Mouse (Mus musculus) cerebral cortex, adult 2 months (tissue): Measurements from ENCODE around the gene Slc35c1.

ENCODE experiments used
- WGBS: fragments of 180-500 bp; shearing (Covaris S2); methylation state at CpG from one replicate; pipeline ENCODE4 v1.1.7; 2018; 5-methylcytosine and 5-hydroxymethylcytosine counted together

The Slc35c1 gene

DNA sequence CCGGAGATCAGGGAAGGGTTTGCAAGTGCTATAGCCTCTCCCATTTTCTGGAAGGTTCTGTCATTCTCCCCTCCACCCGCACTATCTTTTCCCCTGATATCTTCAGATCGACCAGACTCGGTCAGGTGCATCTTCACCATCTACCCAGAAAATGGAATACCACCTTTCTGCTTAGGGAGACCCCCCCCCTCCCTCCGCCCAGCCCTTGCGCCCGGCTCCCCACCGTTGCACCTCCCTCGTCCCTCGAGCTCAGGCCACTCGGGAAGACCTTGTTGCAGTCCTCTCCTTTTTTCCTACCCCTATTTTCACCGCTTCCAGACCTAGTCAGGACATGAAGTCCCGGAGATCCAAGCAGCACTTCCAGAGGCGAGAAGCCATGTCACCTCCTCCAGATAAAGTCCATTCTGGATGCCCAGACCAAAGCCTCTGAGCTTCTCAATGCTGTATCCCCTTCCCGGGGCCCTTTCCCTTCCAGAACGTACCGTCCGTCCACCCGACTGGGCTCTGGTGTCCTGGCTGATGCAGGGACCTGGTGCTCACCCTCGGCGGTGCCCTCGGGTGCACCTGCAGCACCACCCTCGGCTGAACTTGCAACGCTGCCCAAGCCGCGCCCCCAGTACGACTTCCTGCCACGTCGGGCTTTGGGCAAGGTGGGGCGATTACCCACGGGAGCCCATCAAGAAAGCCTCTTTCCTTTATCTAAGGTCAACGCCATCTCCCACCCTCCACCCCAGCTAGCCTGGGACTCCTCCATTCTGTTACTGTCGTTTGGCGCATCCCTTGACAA, at the start of gene Slc35c1:
Gene Slc35c1 (minus strand): TSS at position 618 of the 787 bp plus-strand sequence.
- 3% methylated on average over 34 of the region's 34 CpGs for WGBS

DNA sequence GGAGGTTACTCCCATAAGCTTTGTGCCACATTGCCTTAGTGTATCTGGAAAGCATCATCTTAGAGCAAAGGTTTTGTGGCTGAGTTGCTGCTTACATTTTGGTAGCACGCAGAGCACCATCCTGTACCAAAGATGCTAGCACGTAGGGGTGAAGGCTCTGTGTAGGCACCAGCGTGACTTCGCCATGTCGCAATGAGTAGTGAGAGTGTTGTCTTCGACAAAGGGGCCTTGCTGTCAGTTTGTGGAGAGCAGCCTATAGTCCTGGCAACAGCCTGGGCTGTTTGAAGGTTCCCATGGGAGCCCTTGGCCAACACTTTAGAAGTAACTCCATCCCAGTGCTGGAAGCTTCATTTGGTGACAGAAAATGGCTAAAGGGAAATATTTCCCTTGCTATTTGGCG, 45.0 kb upstream of the Slc35c1 start:
- WGBS, result 91% methylated on average over 7 of the region's 7 CpGs

DNA sequence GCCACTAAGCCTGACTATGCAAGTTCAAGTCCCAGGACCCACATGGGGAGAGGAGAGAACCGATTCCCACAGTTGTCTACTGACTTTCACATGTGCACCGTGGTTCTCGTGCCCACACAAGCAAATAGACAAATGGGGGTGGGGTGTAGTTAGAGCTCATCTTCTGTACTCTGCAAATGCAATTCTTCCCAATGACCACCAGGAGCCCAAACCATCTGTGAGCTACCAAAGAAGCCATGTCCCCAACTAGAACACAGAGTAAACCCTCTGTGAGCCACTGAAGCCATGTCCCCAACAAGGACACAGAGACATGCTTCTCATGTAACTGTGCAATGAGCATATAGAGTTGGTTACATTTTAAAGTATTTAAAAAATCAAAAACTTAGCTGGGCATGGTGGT, 43.1 kb upstream of the Slc35c1 start:
- WGBS, result 65% methylated on average over 3 of the region's 3 CpGs

DNA sequence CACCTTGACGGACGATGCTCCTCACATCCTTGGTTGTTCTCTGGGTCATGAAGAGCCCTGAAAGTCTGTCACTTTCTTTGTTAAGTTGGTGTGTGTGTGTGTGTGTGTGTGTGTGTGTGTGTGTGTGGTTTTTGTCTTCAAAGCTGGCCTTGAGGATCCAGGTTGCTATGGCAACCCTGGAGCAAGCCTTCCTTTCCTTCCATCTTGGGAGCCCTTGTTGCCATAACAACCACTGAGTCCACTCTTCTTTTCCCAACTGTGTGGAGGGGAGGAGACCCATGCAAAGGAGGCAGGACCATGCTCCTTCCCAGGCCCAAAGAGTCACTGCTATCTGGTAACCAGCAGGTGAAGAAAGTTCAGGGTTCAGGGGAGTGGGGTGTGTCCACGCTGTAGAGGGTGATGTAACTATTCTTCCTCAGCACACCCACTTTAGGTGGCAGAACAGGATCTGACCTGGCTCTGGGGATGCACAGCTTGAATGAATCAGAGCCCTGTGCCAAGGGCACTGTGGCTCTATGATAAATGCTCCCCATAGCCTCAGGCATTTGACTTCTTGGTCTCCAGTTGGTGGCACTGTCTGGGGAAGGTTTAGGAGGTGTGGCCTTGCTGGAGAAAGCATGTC, 39.5 kb upstream of the Slc35c1 start:
- 49% methylated on average over 3 of the region's 3 CpGs for WGBS

DNA sequence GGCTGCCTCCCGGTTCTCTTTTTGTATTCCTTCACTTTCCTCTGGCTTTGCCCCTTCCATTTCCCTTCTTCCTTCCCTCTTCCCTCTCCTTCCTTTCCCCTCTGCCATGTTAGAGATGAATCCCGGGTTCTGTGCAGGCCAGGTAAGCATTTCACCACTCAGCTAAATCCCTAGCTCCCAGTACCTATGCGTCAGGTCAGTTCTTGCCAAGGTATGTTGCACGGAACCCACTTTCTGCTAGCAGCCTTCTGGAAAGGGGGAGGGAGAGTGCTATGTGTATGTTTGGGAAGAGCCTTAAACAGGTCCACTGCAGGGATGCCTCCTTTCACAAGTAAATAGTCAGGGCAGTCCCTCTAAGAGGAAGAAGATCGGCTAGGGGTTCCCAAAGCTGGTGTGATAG, 36.8 kb upstream of the Slc35c1 start:
- WGBS, result 69% methylated on average over 5 of the region's 5 CpGs

DNA sequence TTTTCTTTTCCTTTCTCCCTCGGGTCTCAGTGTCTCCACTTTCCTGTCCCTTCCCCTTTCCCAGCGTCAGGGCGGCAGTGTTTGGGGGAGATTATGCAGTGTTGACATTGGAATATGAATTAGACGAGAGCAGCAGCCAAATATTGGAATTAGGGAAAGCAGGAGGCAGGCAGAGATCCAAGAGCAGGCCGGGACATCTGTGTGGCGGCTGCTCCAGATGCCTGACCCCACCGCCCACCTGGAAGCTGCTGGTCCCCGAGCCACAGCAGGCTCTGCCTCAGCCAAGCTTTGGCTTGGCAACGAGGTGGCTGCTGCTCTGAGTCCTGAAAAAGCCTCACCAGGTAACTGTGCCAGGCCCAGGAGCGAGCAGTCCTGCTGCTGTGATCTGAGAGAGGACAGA, 36.3 kb upstream of the Slc35c1 start:
- 17% methylated on average over 10 of the region's 10 CpGs for WGBS

DNA sequence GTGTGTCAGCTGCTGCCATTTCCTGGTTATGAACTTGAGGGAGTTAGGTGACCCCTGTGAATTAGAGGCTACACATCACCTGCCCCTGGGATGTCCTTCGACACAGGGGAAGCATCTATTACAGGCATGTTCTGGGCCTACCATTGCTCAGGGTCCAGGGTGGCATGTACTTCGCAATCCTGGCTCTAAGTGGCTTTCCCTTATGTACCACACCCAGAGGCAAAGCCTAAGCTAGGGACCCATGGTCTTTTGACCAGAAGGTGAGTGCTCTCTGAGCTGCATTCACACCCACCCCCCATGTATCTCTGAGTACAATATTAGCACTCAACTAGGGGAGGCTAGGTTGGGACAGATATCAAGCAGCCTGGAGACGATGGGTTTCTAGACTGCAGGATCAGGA, 34.6 kb upstream of the Slc35c1 start:
- 95% methylated on average over 3 of the region's 3 CpGs for WGBS

DNA sequence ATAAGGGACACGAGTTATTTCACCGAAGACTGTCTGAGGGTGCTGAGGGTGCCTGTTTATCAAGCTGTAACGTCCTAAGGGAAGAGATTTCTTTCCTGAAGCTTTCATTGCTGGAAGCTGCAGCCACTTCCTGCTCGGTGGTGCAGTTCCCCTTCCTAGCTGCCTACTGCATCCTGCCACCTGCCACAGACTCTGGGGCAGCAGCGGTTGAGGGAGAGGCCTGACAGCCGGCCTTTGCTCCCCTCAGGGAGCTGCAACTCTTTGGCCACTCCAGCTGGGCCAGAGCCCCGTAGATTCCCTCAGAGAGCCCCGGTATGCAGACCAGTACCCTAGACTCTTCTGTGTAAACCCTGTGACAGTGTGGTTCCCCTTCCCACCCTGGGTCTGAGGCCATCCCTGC, 34.1 kb upstream of the Slc35c1 start:
- WGBS, result 60% methylated on average over 8 of the region's 8 CpGs

DNA sequence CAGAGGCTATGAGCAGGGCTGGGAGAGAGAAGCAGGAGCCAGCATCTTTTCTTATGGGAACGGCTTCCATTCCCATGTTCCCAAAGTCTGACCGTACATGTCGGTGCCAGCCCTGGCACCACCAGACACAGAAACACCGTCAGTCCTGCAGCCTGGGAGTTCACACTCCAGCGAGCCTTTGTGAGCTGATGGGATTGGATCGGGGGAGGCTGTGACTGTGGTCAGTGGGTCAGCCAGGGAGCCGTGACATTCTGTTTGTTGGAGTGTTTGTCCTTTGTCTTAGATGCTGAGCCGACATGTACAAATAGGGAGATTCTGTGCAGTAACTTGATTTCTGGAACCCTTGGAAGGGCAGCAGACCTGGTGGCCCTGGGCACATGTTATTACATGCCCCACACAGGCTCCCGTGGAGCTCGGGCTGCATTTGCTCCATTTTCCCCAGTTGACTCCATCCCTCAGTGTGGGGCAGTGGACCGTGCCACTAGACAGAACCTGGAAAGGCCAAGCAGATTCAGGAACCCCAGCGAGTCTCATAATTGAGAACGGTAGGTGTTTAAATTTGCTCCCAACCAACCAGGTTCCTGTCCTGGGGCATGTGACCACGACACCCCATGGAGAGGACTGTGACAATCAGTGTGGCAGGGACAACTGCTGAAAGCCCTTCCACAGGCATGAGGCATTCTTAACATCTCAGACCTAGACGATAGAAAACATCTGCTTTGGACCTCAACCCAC, 33.5 kb upstream of the Slc35c1 start:
- 77% methylated on average over 15 of the region's 15 CpGs for WGBS

DNA sequence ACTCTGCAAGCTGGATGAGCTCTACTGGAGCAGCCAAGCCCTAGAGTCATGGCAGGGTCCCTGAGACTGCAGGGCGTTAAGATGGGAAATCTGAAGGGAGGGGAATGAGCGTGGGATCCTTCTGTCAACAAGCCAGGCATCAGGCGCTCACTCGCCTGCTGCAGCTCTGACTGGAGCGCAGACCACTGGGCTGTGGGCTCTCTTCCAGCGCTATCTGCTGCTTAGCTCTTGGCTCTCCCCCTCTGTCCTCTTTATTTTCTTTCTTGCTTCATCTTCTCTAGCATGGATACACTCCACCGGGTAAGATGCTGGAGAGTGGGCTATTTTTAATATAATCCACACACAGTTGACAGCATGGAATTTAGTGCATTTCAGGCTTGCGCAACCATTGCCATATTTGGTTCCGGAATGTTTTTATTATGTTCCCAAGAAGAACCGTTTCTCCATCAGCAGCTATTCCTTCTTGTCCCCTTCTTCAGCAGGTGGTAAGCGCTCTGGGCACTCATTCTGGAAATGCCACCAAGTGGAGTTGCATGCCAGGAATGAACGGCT, 31.7 kb upstream of the Slc35c1 start:
- 23% methylated on average over 12 of the region's 12 CpGs for WGBS

DNA sequence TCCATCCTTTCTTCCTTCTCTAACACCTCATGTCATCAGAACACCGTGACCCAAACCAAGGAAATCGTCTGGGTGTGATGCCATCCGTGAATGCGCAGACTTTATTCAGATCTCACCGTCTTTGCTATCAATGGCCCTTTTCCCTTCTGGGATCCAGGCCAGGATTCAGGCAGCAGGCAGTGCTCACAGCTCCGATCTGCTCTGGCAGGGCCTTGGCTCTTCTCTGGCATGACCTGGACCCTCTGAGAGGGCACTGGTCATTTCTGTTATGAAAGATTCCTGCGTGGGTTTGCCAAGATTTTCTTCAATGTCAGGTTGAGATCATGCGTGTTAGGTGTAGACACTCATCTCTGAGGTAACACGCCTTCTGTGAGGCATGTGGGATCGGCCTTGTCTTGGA, 30.2 kb upstream of the Slc35c1 start:
- 57% methylated on average over 10 of the region's 10 CpGs for WGBS

DNA sequence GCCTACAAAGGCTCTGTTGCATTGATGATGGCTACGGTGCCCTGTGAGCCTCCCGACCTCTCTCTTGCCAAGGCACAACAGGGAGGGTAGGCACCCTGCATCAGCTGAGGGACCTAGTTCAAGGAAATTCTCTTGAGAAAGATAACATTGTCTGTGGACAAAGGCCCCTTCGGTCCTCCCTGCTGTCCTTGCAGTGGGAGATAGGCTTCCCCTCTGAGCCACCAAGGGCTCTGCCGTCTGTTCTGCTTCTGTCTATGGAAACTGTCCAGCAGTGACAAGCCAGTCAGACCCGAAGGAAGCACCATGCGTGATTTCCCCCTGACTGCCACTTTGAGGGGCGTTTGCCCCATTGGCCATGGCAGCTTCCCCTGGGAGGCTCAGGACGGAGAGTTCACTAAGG, 27.5 kb upstream of the Slc35c1 start:
- 86% methylated on average over 8 of the region's 8 CpGs for WGBS

DNA sequence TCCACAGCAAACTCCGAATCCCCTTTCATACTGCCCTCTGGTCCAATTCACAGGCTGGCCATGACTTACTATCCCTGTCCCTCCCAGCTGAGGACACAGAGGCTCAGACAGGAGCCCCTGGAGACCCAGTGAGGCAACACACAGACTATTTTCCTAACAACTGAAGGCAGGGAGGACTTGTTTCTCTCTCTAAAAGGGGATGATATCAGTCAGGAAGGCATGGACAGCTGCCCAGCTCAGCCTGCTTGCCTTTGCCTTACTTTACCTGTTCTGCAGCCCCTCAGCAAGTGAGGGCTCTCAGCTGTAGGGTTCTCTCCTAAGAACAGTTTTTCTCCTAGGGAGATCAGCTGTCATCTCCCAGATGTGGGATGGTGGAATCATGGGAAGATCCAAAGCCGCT, 26.6 kb upstream of the Slc35c1 start:
- 55% methylated on average over 2 of the region's 2 CpGs for WGBS

DNA sequence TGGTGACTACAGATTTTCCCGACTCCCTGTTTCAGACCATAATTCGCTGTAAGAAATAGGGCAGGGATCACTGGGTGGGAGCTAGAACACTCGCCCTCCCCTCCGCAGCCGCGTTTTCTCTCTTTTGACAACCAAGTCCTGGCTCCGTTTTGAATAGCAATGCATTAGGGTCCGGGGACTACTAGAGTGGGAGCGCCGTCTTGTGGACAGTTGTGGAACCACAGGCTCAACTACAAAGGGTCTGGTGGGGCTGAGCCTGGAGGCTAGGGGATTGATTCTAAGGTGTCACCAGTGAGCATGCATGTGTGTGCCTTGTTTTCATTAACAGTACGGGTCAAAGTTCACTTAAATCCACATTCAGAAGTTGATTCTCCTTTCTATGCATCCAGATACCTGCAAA, 26.1 kb upstream of the Slc35c1 start:
- WGBS, result 2% methylated on average over 11 of the region's 11 CpGs

DNA sequence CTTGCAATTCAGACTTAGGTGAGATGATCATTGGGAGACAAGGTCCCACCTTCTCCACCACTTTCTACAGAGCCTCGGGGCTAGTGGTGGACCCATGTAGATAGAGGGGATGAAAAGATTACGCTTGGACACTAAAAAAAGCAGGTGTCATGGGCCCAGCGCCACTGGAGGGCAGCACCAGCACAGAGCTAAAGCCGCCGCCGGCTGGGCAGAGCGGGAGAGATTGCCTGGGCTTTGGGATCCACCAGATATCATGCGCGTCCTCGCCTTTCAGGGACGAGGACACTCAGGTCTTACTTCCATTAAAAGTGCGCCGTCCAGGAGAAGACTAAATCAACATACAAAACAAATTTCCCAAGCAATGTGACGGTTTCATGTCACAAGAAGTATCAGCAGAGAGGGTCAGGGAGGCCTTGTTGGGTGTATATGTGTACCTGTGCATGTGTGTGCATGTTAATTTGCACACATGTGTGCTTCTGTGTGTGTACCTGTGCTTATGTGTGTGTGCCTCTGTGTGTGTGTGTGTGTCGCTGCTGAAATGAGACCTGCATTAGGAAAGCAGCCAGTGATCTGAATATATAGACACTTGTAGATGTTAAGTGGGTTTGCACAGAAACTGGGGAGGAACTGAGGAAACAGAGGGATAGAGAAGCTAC, 25.4 kb upstream of the Slc35c1 start:
- WGBS, result 6% methylated on average over 15 of the region's 15 CpGs

DNA sequence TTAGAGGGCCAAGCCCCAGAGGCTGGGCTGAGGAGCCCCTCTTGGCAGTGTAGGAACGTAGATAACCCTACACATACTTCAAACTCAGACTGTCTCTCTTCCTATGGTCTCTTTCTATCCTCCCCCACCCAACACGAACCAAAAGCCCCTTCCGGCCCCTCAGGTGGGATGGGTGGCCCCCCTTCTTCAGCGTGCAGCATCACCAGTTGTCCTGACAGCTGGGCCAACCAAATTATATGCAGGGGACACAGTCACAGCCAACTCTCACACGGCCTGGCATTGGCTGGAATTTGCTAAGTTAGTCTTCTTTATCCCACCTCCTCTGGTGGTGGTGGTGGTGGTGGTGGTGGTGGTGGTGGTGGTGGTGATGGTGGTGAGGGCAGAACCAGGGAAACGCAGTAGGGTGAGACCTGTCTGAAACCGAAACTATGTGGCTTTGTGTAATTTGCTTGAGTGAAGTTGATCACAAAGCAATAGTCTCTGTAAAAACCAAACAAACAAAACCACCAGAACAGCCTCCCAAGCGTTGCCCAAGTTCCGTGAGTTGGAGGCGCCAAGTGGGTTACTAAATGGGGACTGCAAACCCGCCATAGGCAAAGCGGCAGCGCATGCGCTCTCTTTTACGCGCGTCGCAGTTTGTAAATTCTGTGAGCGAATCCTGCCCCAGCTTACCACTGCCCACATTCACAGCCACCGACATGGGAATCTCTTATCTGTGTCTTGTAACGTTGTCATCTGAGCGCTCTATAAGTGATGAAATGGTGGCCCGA, 24.1 kb upstream of the Slc35c1 start:
- 33% methylated on average over 23 of the region's 23 CpGs for WGBS

DNA sequence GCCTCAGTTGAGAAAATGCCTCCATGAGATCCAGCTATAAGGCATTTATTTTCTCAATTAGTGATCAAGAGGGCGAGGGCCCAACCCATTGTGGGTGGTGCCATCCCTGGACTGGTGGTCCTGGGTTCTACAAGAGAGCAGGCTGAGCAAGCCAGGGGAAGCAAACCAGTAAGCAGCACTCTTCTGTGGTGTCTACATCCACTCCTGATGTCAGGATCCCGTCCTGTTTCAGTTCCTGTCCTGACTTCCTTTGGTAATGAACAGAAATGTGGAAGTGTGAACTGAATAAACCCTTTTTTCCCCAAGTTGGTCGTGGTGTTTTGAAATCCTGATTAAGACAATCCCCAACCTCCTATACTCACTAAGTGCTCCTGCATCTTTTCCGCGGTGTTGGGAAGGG, 23.2 kb upstream of the Slc35c1 start:
- 59% methylated on average over 5 of the region's 5 CpGs for WGBS

DNA sequence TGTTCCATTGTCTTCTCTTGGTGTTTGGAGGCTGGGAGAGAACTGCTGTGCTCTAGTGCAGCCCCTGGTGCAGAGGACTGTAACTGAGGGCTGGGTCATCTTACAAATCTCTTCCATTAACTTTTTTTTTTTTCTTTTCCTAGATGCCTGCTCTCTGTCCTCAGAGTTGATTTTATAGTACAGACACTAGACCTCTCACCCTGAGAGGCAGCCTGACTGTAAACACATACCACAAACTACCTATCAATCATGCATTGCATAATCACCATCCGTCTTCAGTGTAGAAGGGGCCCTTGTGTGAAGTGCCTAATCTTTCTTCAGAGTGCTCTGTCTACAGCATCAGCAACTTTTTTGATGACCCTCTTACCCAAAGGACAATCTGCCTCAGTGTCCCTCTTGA, 22.2 kb upstream of the Slc35c1 start:
- WGBS, result 74% methylated on average over 1 of the region's 1 CpGs

DNA sequence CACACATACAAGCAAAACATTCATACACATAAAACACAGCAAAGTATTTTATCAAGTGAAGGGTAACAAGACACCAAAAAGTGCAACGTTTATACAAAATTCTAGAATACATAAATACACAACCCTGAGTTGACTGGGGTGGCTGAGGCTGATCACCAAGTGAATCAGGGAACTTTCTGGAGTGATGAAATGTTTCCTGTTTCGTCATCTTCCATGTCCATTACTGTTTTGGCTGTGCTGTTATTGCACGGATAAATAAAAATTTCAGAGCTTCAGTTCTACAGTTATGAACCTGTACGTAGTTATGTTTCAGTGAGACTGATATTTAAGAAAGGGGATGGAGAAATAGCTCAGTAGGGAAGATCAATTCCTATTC, 18.0 kb upstream of the Slc35c1 start:
- WGBS, result 70% methylated on average over 4 of the region's 4 CpGs

DNA sequence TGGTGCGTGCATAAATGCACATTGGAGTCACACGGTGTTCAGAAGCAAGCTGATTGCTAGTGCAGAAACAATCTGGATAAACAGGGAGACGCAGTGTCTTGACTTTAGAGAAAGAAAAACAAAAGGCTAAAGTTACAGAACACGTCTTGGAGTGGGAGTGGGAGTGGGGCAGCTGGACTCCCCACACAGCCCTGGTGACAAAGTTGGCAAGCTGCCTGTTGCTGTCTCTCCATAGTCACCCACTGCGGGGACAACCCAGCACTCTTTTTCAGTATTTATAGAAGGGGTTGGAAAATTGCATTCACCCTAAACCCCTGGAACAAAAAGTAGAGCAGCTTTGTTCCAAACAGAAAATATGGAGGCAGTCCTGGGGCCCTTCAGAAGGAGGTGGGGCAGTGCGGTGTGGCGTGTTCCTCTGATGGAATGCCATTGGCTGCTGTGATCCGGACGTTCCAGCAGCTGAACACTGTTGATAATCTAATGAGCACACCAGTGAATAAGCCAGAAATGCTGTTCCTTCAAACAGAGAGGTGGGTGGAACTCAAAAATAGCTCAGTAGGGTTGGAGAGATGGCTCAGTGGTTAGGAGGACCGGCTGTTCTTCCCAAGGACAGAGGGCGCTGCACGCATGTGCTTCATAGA, 17.5 kb upstream of the Slc35c1 start:
- WGBS, result 41% methylated on average over 12 of the region's 12 CpGs

DNA sequence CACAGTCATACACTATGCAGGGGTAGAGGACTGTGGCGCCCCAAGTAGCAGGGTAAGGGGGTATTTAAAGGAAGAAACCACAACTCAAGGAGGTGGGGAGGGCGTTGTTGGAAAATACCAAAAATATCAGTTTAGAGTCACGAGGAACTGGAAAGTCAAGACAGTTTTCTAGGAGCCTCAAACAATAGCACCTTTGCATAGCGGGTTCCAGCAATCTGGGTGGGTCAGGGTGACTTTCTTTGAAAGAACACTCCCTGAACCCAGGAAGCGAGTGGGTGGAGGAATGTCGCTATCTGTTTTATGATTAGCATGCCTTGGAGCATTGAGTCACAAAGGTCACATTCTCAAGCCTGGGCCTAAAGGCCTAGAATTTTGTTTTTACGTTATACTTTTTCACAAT, 16.2 kb upstream of the Slc35c1 start:
- 93% methylated on average over 7 of the region's 7 CpGs for WGBS
